Mouse (Mus musculus) MEL (cell line): ENCODE results near the gene Eapp.

Experiments used
- CTCF ChIP-seq, 3 experiments: IDR thresholded peaks in 2 of 3; conservative IDR thresholded peaks in 1 of 3; 2 replicates each; pipeline ENCODE4 v1.5.1; 2011 to 2012; ENCODE audit warnings: low read length in 3 of 3, low read depth in 2 of 3, mild to moderate bottlenecking in 2 of 3, improper control_type of control experiment in 1 of 3, inconsistent platforms in 1 of 3, mixed read lengths in 1 of 3, moderate library complexity in 1 of 3; ENCODE audit not compliant: control insufficient read depth in 1 of 3, insufficient read depth in 1 of 3, poor library complexity in 1 of 3, severe bottlenecking in 1 of 3
- SIN3A ChIP-seq: IDR thresholded peaks from 2 replicates; pipeline ENCODE4 v1.6.1; 2012; ENCODE audit warnings: low read length, improper control_type of control experiment, inconsistent platforms
- TAL1 ChIP-seq: IDR thresholded peaks from 2 replicates; pipeline ENCODE4 v1.6.1; 2012; ENCODE audit warnings: mild to moderate bottlenecking, inconsistent platforms, low read length, moderate library complexity, mixed read lengths

GRCm38 (mm10) chr12:54697791-54698250, 2.1 kb upstream of the Eapp start:
- TF ChIP-seq TAL1 (no peak), SIN3A (no peak), CTCF (IDR thresholded peaks at IDR 0.05 in 2 of 3, conservative IDR thresholded peaks at IDR 0.05 in 1 of 3; ENCODE audit: control insufficient read depth in 1 of 3, insufficient read depth in 1 of 3, low read depth in 2 of 3, low read length in 3 of 3, poor library complexity in 1 of 3, severe bottlenecking in 1 of 3) (no peak)
